Mouse (Mus musculus) heart, adult 2 months (tissue): ENCODE measurements at regions not wholly inside any gene's neighbourhood (a gene's known extent, or its start where the extent isn't known, plus 50 kb on each side); places are given as distances from the start of the nearest gene placed in this dataset.

Experiments used
- CTCF ChIP-seq: fragments of 200-600 bp; IDR thresholded peaks from 2 replicates; pipeline ENCODE4 v1.8.1; 2022; ENCODE audit warnings: antibody characterized with exemption, mild to moderate bottlenecking, moderate library complexity
- EP300 ChIP-seq: fragments of 200-500 bp; IDR thresholded peaks from 2 replicates; pipeline ENCODE4 v1.6.1; 2011; ENCODE audit warnings: low read depth, low read length, control low read depth; ENCODE audit not compliant: insufficient read depth
- POLR2A ChIP-seq: fragments of 200-500 bp; IDR thresholded peaks from 2 replicates; pipeline ENCODE4 v1.6.1; 2011; ENCODE audit warnings: mild to moderate bottlenecking, low read depth, low read length, control low read depth; ENCODE audit not compliant: insufficient read depth

GRCm38 (mm10) chr13:35177305-35177704, 150.4 kb upstream of the Eci2 start:
- TF ChIP-seq CTCF (no peak), EP300 (no peak), POLR2A (no peak)
